Mouse (Mus musculus): ENCODE data around the gene Lingo1. TPM values are rescaled to one million over a fixed set of nuclear protein-coding genes. Genes with fewer than 3 reads are reported as not detected.

Lingo1 gene
- polyA plus RNA-seq, 1 experiment: 1.0 TPM

DNA sequence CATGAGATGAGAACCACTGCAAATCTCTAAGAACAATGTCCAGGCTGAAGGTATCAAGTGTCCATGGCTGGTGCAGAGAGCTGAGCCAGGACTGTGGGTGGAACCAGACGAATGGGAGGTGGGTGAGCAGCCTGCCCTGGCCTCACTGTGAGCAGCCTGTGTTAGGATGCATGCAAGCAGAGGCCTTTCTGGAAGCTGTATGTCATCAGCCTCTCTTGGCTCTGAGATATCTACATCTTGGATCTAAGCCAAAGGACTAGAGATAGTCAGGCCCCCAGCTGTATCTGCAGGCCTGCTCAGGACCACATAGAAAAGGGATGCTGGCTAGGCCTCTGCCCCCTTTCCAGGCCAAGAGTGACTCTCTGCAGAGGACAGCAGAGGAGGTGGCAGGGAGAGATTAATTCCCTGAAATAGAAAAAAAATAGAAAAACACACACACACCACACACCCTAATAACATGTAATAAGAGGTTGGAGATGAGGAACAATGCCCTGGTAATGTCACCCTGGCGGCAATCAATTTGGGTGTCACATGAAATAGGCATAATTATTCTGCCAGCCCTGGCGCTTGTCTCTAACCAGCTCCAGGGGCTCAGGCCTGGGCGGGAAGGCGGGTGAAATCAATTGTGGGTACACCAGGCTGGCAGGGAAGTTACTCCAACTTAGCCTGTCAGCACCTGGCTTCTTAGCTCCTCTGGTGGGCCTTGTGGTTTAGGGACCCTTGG lies 166.4 kb downstream of the Lingo1 start:
- Histone ChIP-seq H3K27ac (ENCODE audit: insufficient read depth, low read length) (no peak overlapping the region), H3K4me3 (ENCODE audit: low read depth, low read length) (no peak overlapping the region), H3K9ac (ENCODE audit: low read depth, poor library complexity, severe bottlenecking) (no peak overlapping the region), H3K36me3 (ENCODE audit: control insufficient read depth, insufficient read depth, low read length, poor library complexity, severe bottlenecking) (no peaks in the 10 kb centered on the region), H3K9me3 (replicated peaks; ENCODE audit: control insufficient read depth, insufficient read depth, low read length, poor library complexity, severe bottlenecking) (no peaks in the 10 kb centered on the region), H3K4me1 (ENCODE audit: control insufficient read depth, insufficient read depth, low read length) (no peaks in the 10 kb centered on the region), H3K27me3 (ENCODE audit: control insufficient read depth, insufficient read depth, low read length, poor library complexity, severe bottlenecking) (peaks cover 5% of the 10 kb centered on the region; the same call in 1 of the 2 replicates)
- TF ChIP-seq CTCF (IDR thresholded peaks at IDR 0.05; ENCODE audit: low read depth, low read length) (no peak), POLR2A (IDR thresholded peaks at IDR 0.05; ENCODE audit: insufficient read depth, low read length) (no peak)

DNA sequence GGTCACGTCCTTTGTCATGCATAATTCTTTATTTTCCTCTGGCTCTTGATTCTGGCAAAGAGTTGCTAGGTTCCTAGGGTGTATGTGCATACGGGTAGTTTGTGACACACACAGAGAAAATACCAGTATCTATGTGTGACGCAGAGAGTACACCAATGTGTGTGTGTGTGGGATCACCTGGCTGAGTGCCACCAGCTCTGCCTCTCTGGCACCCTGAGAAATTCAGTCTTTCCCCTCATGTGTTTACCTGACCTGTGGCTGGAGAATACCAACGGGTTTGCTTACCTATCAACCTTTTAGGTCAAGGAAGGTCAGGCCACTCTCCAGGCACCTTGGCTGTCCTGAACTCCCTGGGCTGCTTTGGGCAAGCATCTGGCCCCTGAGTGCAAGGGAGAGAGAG lies 169.0 kb downstream of the Lingo1 start:
- H3K27ac ChIP-seq (ENCODE audit: insufficient read depth, low read length): no peak overlapping the region

DNA sequence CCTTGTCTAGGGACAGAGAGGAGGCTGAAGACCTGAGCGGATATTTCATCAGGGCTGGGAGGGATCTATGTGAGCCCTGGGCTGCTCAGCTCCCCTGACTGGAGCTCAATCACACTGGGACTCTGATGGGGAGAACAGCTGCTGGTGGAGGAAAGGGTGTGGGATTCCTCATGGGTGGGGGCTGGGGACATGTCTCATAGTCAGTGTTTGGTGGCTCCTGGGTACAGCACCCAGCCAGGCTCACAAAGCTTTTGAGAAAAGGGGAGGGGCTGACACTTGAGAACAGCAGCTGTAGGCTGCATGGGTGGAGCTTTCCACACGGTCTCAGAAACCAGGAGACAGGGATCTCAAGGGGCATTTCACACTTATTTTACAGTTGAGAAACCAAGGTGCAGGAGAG lies 171.3 kb downstream of the Lingo1 start:
- H3K9me3 ChIP-seq (replicated peaks; ENCODE audit: control insufficient read depth, insufficient read depth, low read length, poor library complexity, severe bottlenecking): no peaks in the 10 kb centered on the region

More for the DNA sequence above, 169.0 kb downstream of the Lingo1 start:
- Histone ChIP-seq H3K36me3 (ENCODE audit: control insufficient read depth, insufficient read depth, low read length, poor library complexity, severe bottlenecking) (no peaks in the 10 kb centered on the region), H3K4me1 (ENCODE audit: control insufficient read depth, insufficient read depth, low read length) (no peaks in the 10 kb centered on the region), H3K4me3 (ENCODE audit: low read depth, low read length) (no peak overlapping the region), H3K9me3 (replicated peaks; ENCODE audit: control insufficient read depth, insufficient read depth, low read length, poor library complexity, severe bottlenecking) (no peaks in the 10 kb centered on the region), H3K9ac (ENCODE audit: low read depth, poor library complexity, severe bottlenecking) (no peak overlapping the region), H3K27me3 (ENCODE audit: control insufficient read depth, insufficient read depth, low read length, poor library complexity, severe bottlenecking) (no peaks in the 10 kb centered on the region)
- TF ChIP-seq EP300 (IDR thresholded peaks at IDR 0.05; ENCODE audit: insufficient read depth, low read depth, low read length) (no peak), POLR2A (IDR thresholded peaks at IDR 0.05; ENCODE audit: insufficient read depth, low read length) (no peak), CTCF (IDR thresholded peaks at IDR 0.05; ENCODE audit: low read depth, low read length) (no peak)

DNA sequence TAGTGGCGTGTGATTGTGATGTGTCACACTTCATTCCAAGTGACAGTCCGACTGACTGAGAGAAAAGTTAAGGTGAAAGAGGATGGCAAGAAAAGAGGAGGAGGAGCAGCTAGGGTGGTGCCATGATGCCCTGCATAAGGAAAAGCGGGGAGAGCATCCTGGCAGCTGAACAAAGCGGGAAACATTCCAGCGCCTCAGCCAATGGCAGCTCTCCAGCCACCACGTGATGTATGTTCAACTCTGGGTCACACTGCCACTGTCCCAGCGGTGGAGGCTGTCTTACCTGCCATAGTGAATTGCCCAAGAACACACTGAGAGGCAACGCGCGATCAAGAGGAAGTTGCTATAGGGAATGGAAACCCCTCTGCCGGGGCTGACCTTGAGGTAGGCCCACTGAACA lies 172.9 kb downstream of the Lingo1 start:
- no peak overlapping the region for H3K9ac ChIP-seq (ENCODE audit: low read depth, poor library complexity, severe bottlenecking)
- no peaks in the 10 kb centered on the region for H3K9me3 ChIP-seq (replicated peaks; ENCODE audit: control insufficient read depth, insufficient read depth, low read length, poor library complexity, severe bottlenecking)
- H3K27ac ChIP-seq (ENCODE audit: insufficient read depth, low read length): no peak overlapping the region
- peaks cover 4% of the 10 kb centered on the region for H3K4me1 ChIP-seq (ENCODE audit: control insufficient read depth, insufficient read depth, low read length)
- no peaks in the 10 kb centered on the region for H3K36me3 ChIP-seq (ENCODE audit: control insufficient read depth, insufficient read depth, low read length, poor library complexity, severe bottlenecking)
- no peak overlapping the region for H3K4me3 ChIP-seq (ENCODE audit: low read depth, low read length)
- no peaks in the 10 kb centered on the region for H3K27me3 ChIP-seq (ENCODE audit: control insufficient read depth, insufficient read depth, low read length, poor library complexity, severe bottlenecking)
- TF ChIP-seq CTCF (IDR thresholded peaks at IDR 0.05; ENCODE audit: low read depth, low read length): no peak
- TF ChIP-seq EP300 (IDR thresholded peaks at IDR 0.05; ENCODE audit: insufficient read depth, low read depth, low read length): no peak
- TF ChIP-seq POLR2A (IDR thresholded peaks at IDR 0.05; ENCODE audit: insufficient read depth, low read length): no peak

More for the DNA sequence above, 171.3 kb downstream of the Lingo1 start:
- TF ChIP-seq POLR2A (IDR thresholded peaks at IDR 0.05; ENCODE audit: insufficient read depth, low read length) (no peak), CTCF (IDR thresholded peaks at IDR 0.05; ENCODE audit: low read depth, low read length) (no peak), EP300 (IDR thresholded peaks at IDR 0.05; ENCODE audit: insufficient read depth, low read depth, low read length) (no peak)
- Histone ChIP-seq H3K27ac (ENCODE audit: insufficient read depth, low read length) (no peak overlapping the region), H3K36me3 (ENCODE audit: control insufficient read depth, insufficient read depth, low read length, poor library complexity, severe bottlenecking) (no peaks in the 10 kb centered on the region), H3K4me1 (ENCODE audit: control insufficient read depth, insufficient read depth, low read length) (no peaks in the 10 kb centered on the region), H3K4me3 (ENCODE audit: low read depth, low read length) (no peak overlapping the region), H3K27me3 (ENCODE audit: control insufficient read depth, insufficient read depth, low read length, poor library complexity, severe bottlenecking) (no peaks in the 10 kb centered on the region), H3K9ac (ENCODE audit: low read depth, poor library complexity, severe bottlenecking) (no peak overlapping the region)

DNA sequence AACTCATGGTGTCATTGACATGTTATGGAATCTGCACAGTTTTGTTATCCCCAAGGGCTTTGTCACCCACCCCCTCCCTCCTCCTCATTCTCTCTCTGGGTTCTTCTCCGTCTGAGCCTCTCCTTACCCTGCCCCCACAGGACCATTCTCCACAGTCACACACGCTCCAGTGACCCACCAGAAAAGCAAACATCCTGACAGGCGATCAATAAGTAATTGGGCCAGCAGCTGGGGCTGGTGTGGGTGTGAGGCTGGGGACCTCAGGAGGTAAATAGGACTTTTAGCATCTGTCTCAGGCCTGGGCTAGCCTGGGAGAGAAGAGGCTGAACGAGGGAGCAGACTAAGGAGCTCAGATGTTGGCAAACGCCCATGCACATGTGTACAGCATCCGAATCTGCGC lies 173.5 kb downstream of the Lingo1 start:
- TF ChIP-seq POLR2A (IDR thresholded peaks at IDR 0.05; ENCODE audit: insufficient read depth, low read length) (no peak), CTCF (IDR thresholded peaks at IDR 0.05; ENCODE audit: low read depth, low read length) (no peak), EP300 (IDR thresholded peaks at IDR 0.05; ENCODE audit: insufficient read depth, low read depth, low read length) (no peak)
- no peaks in the 10 kb centered on the region for H3K9me3 ChIP-seq (replicated peaks; ENCODE audit: control insufficient read depth, insufficient read depth, low read length, poor library complexity, severe bottlenecking)
- no peaks in the 10 kb centered on the region for H3K27me3 ChIP-seq (ENCODE audit: control insufficient read depth, insufficient read depth, low read length, poor library complexity, severe bottlenecking)

DNA sequence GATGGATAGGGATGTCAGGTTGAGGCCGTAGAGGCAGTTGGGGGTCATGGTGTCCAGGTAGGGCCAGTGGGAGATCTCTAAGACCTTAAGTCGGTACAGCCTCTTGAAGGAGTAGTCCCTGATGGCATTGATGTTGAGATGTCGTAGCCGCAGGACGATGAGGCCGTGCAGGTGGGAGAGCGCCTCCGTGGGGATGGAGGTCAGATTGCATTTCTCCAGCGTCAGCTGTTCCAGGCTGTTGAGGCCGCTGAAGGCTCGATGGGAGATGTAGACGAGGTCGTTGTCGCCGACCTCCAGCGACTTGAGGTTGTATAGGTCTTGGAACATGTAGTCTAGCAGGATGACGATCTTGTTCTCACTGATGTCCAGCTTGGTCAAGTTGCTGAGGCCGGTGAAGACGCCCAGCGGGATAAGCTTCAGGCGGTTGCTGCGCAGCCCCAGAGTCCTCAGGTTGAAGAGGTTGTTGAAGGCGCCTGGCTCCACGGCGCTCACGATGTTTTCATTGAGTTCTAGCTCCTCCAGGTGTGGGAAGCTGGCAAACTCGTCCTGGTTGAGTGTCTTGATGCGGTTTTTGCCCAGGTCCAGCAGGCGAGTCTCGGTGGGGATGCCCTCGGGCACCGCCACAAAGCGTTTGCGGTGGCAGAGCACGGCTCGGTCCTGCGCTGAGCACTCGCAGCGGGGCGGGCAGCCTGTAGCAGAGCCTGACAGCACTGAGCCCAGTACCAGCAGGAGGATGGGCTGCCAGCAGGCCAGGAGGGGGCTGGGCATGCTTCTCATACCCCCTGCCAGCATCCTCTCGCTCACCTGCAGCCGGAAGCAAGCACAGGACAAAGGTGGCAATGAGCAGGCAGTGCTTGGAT lies 175.5 kb downstream of the Lingo1 start:
- Histone ChIP-seq H3K27ac (ENCODE audit: insufficient read depth, low read length) (no peak overlapping the region), H3K4me3 (ENCODE audit: low read depth, low read length) (peak overlapping the region; percentile 35), H3K9me3 (replicated peaks; ENCODE audit: control insufficient read depth, insufficient read depth, low read length, poor library complexity, severe bottlenecking) (no peaks in the 10 kb centered on the region), H3K27me3 (ENCODE audit: control insufficient read depth, insufficient read depth, low read length, poor library complexity, severe bottlenecking) (no peaks in the 10 kb centered on the region), H3K36me3 (ENCODE audit: control insufficient read depth, insufficient read depth, low read length, poor library complexity, severe bottlenecking) (no peaks in the 10 kb centered on the region), H3K9ac (ENCODE audit: low read depth, poor library complexity, severe bottlenecking) (no peak overlapping the region), H3K4me1 (ENCODE audit: control insufficient read depth, insufficient read depth, low read length) (peaks cover 4% of the 10 kb centered on the region)
- peak; percentile 53; the same call in 1 of the 2 replicates for TF ChIP-seq EP300 (IDR thresholded peaks at IDR 0.05; ENCODE audit: insufficient read depth, low read depth, low read length)
- TF ChIP-seq POLR2A (IDR thresholded peaks at IDR 0.05; ENCODE audit: insufficient read depth, low read length): no peak
- TF ChIP-seq CTCF (IDR thresholded peaks at IDR 0.05; ENCODE audit: low read depth, low read length): peak; percentile 63

More for the DNA sequence above, 173.5 kb downstream of the Lingo1 start:
- H3K4me1 ChIP-seq (ENCODE audit: control insufficient read depth, insufficient read depth, low read length): peaks cover 4% of the 10 kb centered on the region
- no peak overlapping the region for H3K9ac ChIP-seq (ENCODE audit: low read depth, poor library complexity, severe bottlenecking)
- H3K27ac ChIP-seq (ENCODE audit: insufficient read depth, low read length): no peak overlapping the region
- no peak overlapping the region for H3K4me3 ChIP-seq (ENCODE audit: low read depth, low read length)
- H3K36me3 ChIP-seq (ENCODE audit: control insufficient read depth, insufficient read depth, low read length, poor library complexity, severe bottlenecking): no peaks in the 10 kb centered on the region
